Mouse (Mus musculus): ENCODE results near the gene Gse1.
A peak's percentile ranks its signal among the peaks of the same experiment; 100 is the strongest.

The Gse1 gene

GRCm38 (mm10) chr8:120490354-120491141, 262.3 kb downstream of the Gse1 start:
- no peak for DNase-seq (ENCODE audit: extremely low read depth, insufficient read length, low spot score)

- no peak for DNase-seq (ENCODE audit: extremely low read depth, insufficient read length, low spot score)
These were observed 263.0 kb downstream of the Gse1 start for GRCm38 (mm10) chr8:120491166-120491793.

GRCm38 (mm10) chr8:120492193-120492880, 264.1 kb downstream of the Gse1 start:
- DNase-seq (ENCODE audit: extremely low read depth, insufficient read length, low spot score), result no peak

- no peak for DNase-seq (ENCODE audit: extremely low read depth, insufficient read length, low spot score)
These were observed 264.6 kb downstream of the Gse1 start for GRCm38 (mm10) chr8:120492881-120493220.

- no peak for DNase-seq (ENCODE audit: extremely low read depth, insufficient read length, low spot score)
These were observed 265.5 kb downstream of the Gse1 start for GRCm38 (mm10) chr8:120493508-120494464.

GRCm38 (mm10) chr8:120494903-120495302, 266.6 kb downstream of the Gse1 start:
- DNase-seq (ENCODE audit: extremely low read depth, insufficient read length, low spot score), result peak; percentile 84

- DNase-seq (ENCODE audit: extremely low read depth, insufficient read length, low spot score), result peak; percentile 28
These were observed 267.2 kb downstream of the Gse1 start for GRCm38 (mm10) chr8:120495461-120495860.

GRCm38 (mm10) chr8:120496478-120496877, 268.2 kb downstream of the Gse1 start:
- DNase-seq (ENCODE audit: extremely low read depth, insufficient read length, low spot score), result no peak

- no peak for DNase-seq (ENCODE audit: extremely low read depth, insufficient read length, low spot score)
These were observed 269.3 kb downstream of the Gse1 start for GRCm38 (mm10) chr8:120497503-120497946.

GRCm38 (mm10) chr8:120498349-120498831, 270.1 kb downstream of the Gse1 start:
- no peak for DNase-seq (ENCODE audit: extremely low read depth, insufficient read length, low spot score)

- DNase-seq (ENCODE audit: extremely low read depth, insufficient read length, low spot score), result peak; percentile 68
These were observed 270.8 kb downstream of the Gse1 start for GRCm38 (mm10) chr8:120498926-120499605.

GRCm38 (mm10) chr8:120500701-120501261, 272.5 kb downstream of the Gse1 start:
- peak; percentile 63 for DNase-seq (ENCODE audit: extremely low read depth, insufficient read length, low spot score)

- DNase-seq (ENCODE audit: extremely low read depth, insufficient read length, low spot score), result no peak
These were observed 273.2 kb downstream of the Gse1 start for GRCm38 (mm10) chr8:120501426-120501825.

- DNase-seq (ENCODE audit: extremely low read depth, insufficient read length, low spot score), result no peak
These were observed 274.2 kb downstream of the Gse1 start for GRCm38 (mm10) chr8:120502428-120502827.

- DNase-seq (ENCODE audit: extremely low read depth, insufficient read length, low spot score), result peak; percentile 37
These were observed 276.2 kb downstream of the Gse1 start for GRCm38 (mm10) chr8:120504251-120505081.

- no peak for DNase-seq (ENCODE audit: extremely low read depth, insufficient read length, low spot score)
These were observed 276.8 kb downstream of the Gse1 start for GRCm38 (mm10) chr8:120505082-120505511.

GRCm38 (mm10) chr8:120505619-120506310, 277.5 kb downstream of the Gse1 start:
- DNase-seq (ENCODE audit: extremely low read depth, insufficient read length, low spot score), result no peak

GRCm38 (mm10) chr8:120506562-120506961, 278.3 kb downstream of the Gse1 start:
- DNase-seq (ENCODE audit: extremely low read depth, insufficient read length, low spot score), result no peak

Data from 3134 (cell line).